24 mouse cellular contexts compared by ENCODE assay signal in the genomic region with DNA sequence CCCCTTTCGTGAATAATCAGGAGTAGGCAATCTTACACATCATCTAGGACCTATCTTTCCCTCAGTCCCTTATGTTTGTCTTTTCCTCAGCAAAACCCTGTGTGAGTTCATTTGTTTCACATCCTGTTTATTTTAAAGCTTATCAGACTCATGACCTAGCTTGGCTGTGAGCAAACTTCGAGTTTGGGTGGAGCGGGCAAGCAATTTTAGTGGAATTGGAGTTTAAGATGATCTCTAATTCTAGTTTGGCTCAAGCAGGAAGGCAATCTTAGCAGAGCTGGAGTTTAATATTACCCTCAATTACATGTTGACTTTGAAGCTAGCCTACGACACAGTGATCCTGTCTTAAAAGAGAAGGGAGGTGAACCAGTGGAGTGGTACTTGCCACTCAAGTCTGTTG.
DNase-seq lines count a peak whose midpoint lies in the region; ATAC-seq and TF ChIP-seq lines count a peak whose summit lies in the region.
"Had no signal": no experiment of that assay in that cellular context is flagged by ENCODE, and none has a peak within 500 bp of the region (broad histone marks: within the 10 kb centered on the region; RNA-seq: fewer than 3 reads in every experiment).

No protein-coding gene starts in this region.

- H3K9me3 ChIP-seq in lung, embryonic 14.5 days (ENCODE audit: low read depth, low read length), result no peaks in the 10 kb centered on the region
- H3K9me3 ChIP-seq in lung, postnatal 0 days (ENCODE audit: low read length), result no peaks in the 10 kb centered on the region
- H3K9me3 ChIP-seq: embryonic facial prominence, embryonic 13.5 days; embryonic facial prominence, embryonic 15.5 days; forebrain, embryonic 10.5 days; forebrain, embryonic 12.5 days had no signal

- peak overlapping the region; percentile 31 for H3K27ac ChIP-seq in heart, adult 2 months
- H3K27ac ChIP-seq in lung, embryonic 14.5 days (ENCODE audit: low read depth), result no peak overlapping the region
- no peak overlapping the region for H3K27ac ChIP-seq in lung, postnatal 0 days (ENCODE audit: low read length)
- H3K27ac ChIP-seq: embryonic facial prominence, embryonic 13.5 days; embryonic facial prominence, embryonic 15.5 days; forebrain, embryonic 10.5 days; forebrain, embryonic 12.5 days had no signal

- no peak for DNase-seq in heart, adult 2 months
- DNase-seq in heart, postnatal 4 days, result no peak
- peak; percentile 32 for DNase-seq in lung, embryonic 14.5 days
- no peak for DNase-seq in lung, postnatal 14 days
- peak; percentile 23 for DNase-seq in lung, postnatal 0 days (ENCODE audit: low spot score)
- no peak for DNase-seq in lung, adult 2 months
- DNase-seq in lung, postnatal 36 days, result peak; percentile 15
- DNase-seq in lung, adult 18-20 months, result no peak
- DNase-seq: adrenal gland, adult 2 months; adrenal gland, postnatal 10 days; adrenal gland, postnatal 25 days; cerebellum, adult 11 months; cerebellum, adult 18-20 months; cerebellum, adult 8-10 months; cerebellum, adult 9-11 months; cerebellum, postnatal 14 days; cerebellum, postnatal 36 days; embryo, embryonic 11 days had no signal

- H3K4me2 ChIP-seq in lung, embryonic 14.5 days, result no peak overlapping the region
- H3K4me2 ChIP-seq in lung, postnatal 0 days (replicated peaks; ENCODE audit: low read depth, low read length), result no peak overlapping the region
- H3K4me2 ChIP-seq: embryonic facial prominence, embryonic 13.5 days; embryonic facial prominence, embryonic 15.5 days; forebrain, embryonic 12.5 days had no signal

- intact Hi-C loops in heart, adult 2 months (cut with DNase I), result no loop called here

- TF ChIP-seq CTCF in heart, adult 2 months (IDR thresholded peaks at IDR 0.05), result no peak
- TF ChIP-seq CTCF in lung, embryonic 14.5 days (IDR thresholded peaks at IDR 0.05; ENCODE audit: low read depth), result no peak
- no peak for TF ChIP-seq CTCF in lung, postnatal 0 days (IDR thresholded peaks at IDR 0.05)
- no peak for TF ChIP-seq CTCF in lung, adult 2 months (IDR thresholded peaks at IDR 0.05; ENCODE audit: insufficient read depth, low read length)

- H3K4me1 ChIP-seq in heart, adult 2 months (ENCODE audit: control insufficient read depth, insufficient read depth, low read length), result peaks cover 9% of the 10 kb centered on the region
- H3K4me1 ChIP-seq in lung, embryonic 14.5 days (ENCODE audit: insufficient read depth), result 0 out of 2 replicates have a peak, but pooled peaks cover 3% of the 10 kb centered on the region
- H3K4me1 ChIP-seq in lung, postnatal 0 days (ENCODE audit: insufficient read depth, low read depth, low read length), result no peaks in the 10 kb centered on the region
- H3K4me1 ChIP-seq in lung, adult 2 months (ENCODE audit: control insufficient read depth, insufficient read depth, low read length), result peaks cover 11% of the 10 kb centered on the region
- H3K4me1 ChIP-seq: embryonic facial prominence, embryonic 15.5 days had no signal

- H3K9ac ChIP-seq in heart, adult 2 months (ENCODE audit: low read depth, low read length), result no peak overlapping the region
- H3K9ac ChIP-seq in lung, embryonic 14.5 days, result no peak overlapping the region
- H3K9ac ChIP-seq in lung, postnatal 0 days (replicated peaks; ENCODE audit: low read depth), result no peak overlapping the region
- H3K9ac ChIP-seq: embryonic facial prominence, embryonic 13.5 days; embryonic facial prominence, embryonic 15.5 days; forebrain, embryonic 12.5 days had no signal

- no peak overlapping the region for H3K4me3 ChIP-seq in heart, adult 2 months
- H3K4me3 ChIP-seq in lung, embryonic 14.5 days (ENCODE audit: low read depth, low read length), result no peak overlapping the region
- H3K4me3 ChIP-seq in lung, postnatal 0 days (ENCODE audit: low read depth, low read length), result no peak overlapping the region
- H3K4me3 ChIP-seq in lung, adult 2 months (replicated peaks; ENCODE audit: extremely low read depth, low read depth, low read length), result no peak overlapping the region
- H3K4me3 ChIP-seq: embryonic facial prominence, embryonic 13.5 days; embryonic facial prominence, embryonic 15.5 days; erythroblast, embryonic 14.5 days; forebrain, embryonic 10.5 days; forebrain, embryonic 12.5 days had no signal

- ATAC-seq in lung, embryonic 14.5 days (ENCODE audit: insufficient read depth), result no peak
- no peak for ATAC-seq in lung, postnatal 0 days
- ATAC-seq: forebrain, embryonic 14.5 days had no signal

- no peaks in the 10 kb centered on the region for H3K36me3 ChIP-seq in heart, adult 2 months (ENCODE audit: control insufficient read depth, insufficient read depth, low read length)
- no peaks in the 10 kb centered on the region for H3K36me3 ChIP-seq in lung, embryonic 14.5 days (ENCODE audit: insufficient read depth)
- no peaks in the 10 kb centered on the region for H3K36me3 ChIP-seq in lung, postnatal 0 days (ENCODE audit: insufficient read depth, low read length)
- H3K36me3 ChIP-seq: embryonic facial prominence, embryonic 13.5 days; embryonic facial prominence, embryonic 15.5 days; forebrain, embryonic 10.5 days; forebrain, embryonic 12.5 days had no signal

- TF ChIP-seq EP300 in heart, adult 2 months (IDR thresholded peaks at IDR 0.05; ENCODE audit: insufficient read depth, low read depth, low read length), result no peak
- TF ChIP-seq EP300 in lung, postnatal 0 days (IDR thresholded peaks at IDR 0.05), result peak; percentile 68

- 55% methylated on average over 4 of the region's 4 CpGs for WGBS in heart, adult 2 months
- WGBS in lung, embryonic 14.5 days, result 25% methylated on average over 4 of the region's 4 CpGs
- 43% methylated on average over 4 of the region's 4 CpGs for WGBS in lung, postnatal 0 days
- WGBS in lung, adult 2 months, result 43% methylated on average over 4 of the region's 4 CpGs

- no peaks in the 10 kb centered on the region for H3K79me2 ChIP-seq in heart, adult 2 months (replicated peaks; ENCODE audit: control insufficient read depth, insufficient read depth, low read length)

- no peak for TF ChIP-seq POLR2A in heart, adult 2 months (IDR thresholded peaks at IDR 0.05; ENCODE audit: insufficient read depth, low read depth, low read length)
- TF ChIP-seq POLR2A in lung, adult 2 months (IDR thresholded peaks at IDR 0.05; ENCODE audit: borderline replicate concordance, extremely low read depth, low read depth, low read length), result no peak

- H3K27me3 ChIP-seq in heart, adult 2 months (ENCODE audit: control insufficient read depth, insufficient read depth, low read length), result no peaks in the 10 kb centered on the region
- no peaks in the 10 kb centered on the region for H3K27me3 ChIP-seq in lung, embryonic 14.5 days (ENCODE audit: insufficient read depth, low read length)
- H3K27me3 ChIP-seq in lung, postnatal 0 days (replicated peaks; ENCODE audit: insufficient read depth, low read length), result no peaks in the 10 kb centered on the region
- H3K27me3 ChIP-seq: embryonic facial prominence, embryonic 13.5 days; embryonic facial prominence, embryonic 15.5 days; forebrain, embryonic 12.5 days had no signal

Comparison
In these comparisons a context has a peak if more than half of its experiments do, and no peak if none do; other contexts are left out.
1. DNase-seq: peak in lung, embryonic 14.5 days (single experiment), lung, postnatal 0 days (single experiment) and lung, postnatal 36 days (single experiment); none in heart, adult 2 months (0 of 2), heart, postnatal 4 days (single experiment), lung, postnatal 14 days (single experiment), lung, adult 2 months (single experiment) and lung, adult 18-20 months (0 of 2).